Comparison of ENCODE assay signal across 11 mouse cellular contexts in genomic region chr2:119108554-119108953, GRCm38 (mm10). TPM values are rescaled to one million over a fixed set of nuclear protein-coding genes. Genes with fewer than 3 reads are reported as not detected.
A peak's percentile ranks its signal among the peaks of the same experiment; 100 is the strongest.
DNase-seq lines count a peak whose midpoint lies in the region; ATAC-seq and TF ChIP-seq lines count a peak whose summit lies in the region.
"Had no signal": no experiment of that assay in that cellular context is flagged by ENCODE, and none has a peak within 500 bp of the region (broad histone marks: within the 10 kb centered on the region; RNA-seq: fewer than 3 reads in every experiment).

No protein-coding gene starts in this region.

- H3K9me3 ChIP-seq in embryonic facial prominence, embryonic 11.5 days (replicated peaks; ENCODE audit: control insufficient read depth, low read length): no peaks in the 10 kb centered on the region
- no peaks in the 10 kb centered on the region for H3K9me3 ChIP-seq in midbrain, embryonic 15.5 days
- H3K9me3 ChIP-seq in forebrain, embryonic 11.5 days (ENCODE audit: control insufficient read depth, low read length): no peaks in the 10 kb centered on the region
- H3K9me3 ChIP-seq: embryonic facial prominence, embryonic 12.5 days; limb, embryonic 15.5 days had no signal

- no peak overlapping the region for H3K4me3 ChIP-seq in C2C12 (ENCODE audit: insufficient read depth, poor library complexity, severe bottlenecking)
- no peak overlapping the region for H3K4me3 ChIP-seq in embryonic facial prominence, embryonic 11.5 days (ENCODE audit: low read depth, low read length)
- no peak overlapping the region for H3K4me3 ChIP-seq in lung, adult 2 months (replicated peaks; ENCODE audit: extremely low read depth, low read depth, low read length)
- no peak overlapping the region for H3K4me3 ChIP-seq in midbrain, embryonic 15.5 days
- H3K4me3 ChIP-seq in forebrain, embryonic 11.5 days (ENCODE audit: low read depth, low read length): no peak overlapping the region
- H3K4me3 ChIP-seq: embryonic facial prominence, embryonic 12.5 days; limb, embryonic 15.5 days had no signal

- no peak for ATAC-seq in embryonic facial prominence, embryonic 11.5 days (replicated peaks; ENCODE audit: insufficient number of reproducible peaks, low FRiP score, low TSS enrichment, low read depth)
- ATAC-seq in midbrain, embryonic 15.5 days (replicated peaks): no peak
- ATAC-seq in forebrain, embryonic 11.5 days (replicated peaks; ENCODE audit: low FRiP score): no peak

- no peak for TF ChIP-seq CTCF in C2C12 (IDR thresholded peaks at IDR 0.05; ENCODE audit: control insufficient read depth, insufficient read depth, insufficient read length)
- TF ChIP-seq CTCF in lung, adult 2 months (IDR thresholded peaks at IDR 0.05; ENCODE audit: insufficient read depth, low read length): no peak

- peaks cover 21% of the 10 kb centered on the region for H3K79me2 ChIP-seq in C2C12 (ENCODE audit: control insufficient read depth, insufficient read depth)

- H3K4me2 ChIP-seq in embryonic facial prominence, embryonic 11.5 days (ENCODE audit: low read depth, low read length): no peak overlapping the region
- H3K4me2 ChIP-seq in midbrain, embryonic 15.5 days: no peak overlapping the region
- no peak overlapping the region for H3K4me2 ChIP-seq in forebrain, embryonic 11.5 days (ENCODE audit: low read depth, low read length, severe bottlenecking)
- H3K4me2 ChIP-seq: embryonic facial prominence, embryonic 12.5 days; limb, embryonic 15.5 days had no signal

- H3K27me3 ChIP-seq in C2C12 (ENCODE audit: control insufficient read depth, insufficient read depth, insufficient read length): no peaks in the 10 kb centered on the region
- no peaks in the 10 kb centered on the region for H3K27me3 ChIP-seq in embryonic facial prominence, embryonic 11.5 days (ENCODE audit: control insufficient read depth, insufficient read depth, low read length)
- H3K27me3 ChIP-seq in midbrain, embryonic 15.5 days (replicated peaks): no peaks in the 10 kb centered on the region
- H3K27me3 ChIP-seq in forebrain, embryonic 11.5 days (ENCODE audit: control insufficient read depth, insufficient read depth, low read length): no peaks in the 10 kb centered on the region
- H3K27me3 ChIP-seq: embryonic facial prominence, embryonic 12.5 days; limb, embryonic 15.5 days had no signal

- no peaks in the 10 kb centered on the region for H3K4me1 ChIP-seq in embryonic facial prominence, embryonic 11.5 days (ENCODE audit: control insufficient read depth, insufficient read depth, low read length)
- H3K4me1 ChIP-seq in lung, adult 2 months (ENCODE audit: control insufficient read depth, insufficient read depth, low read length): 0 out of 2 replicates have a peak, but pooled peaks cover 2% of the 10 kb centered on the region
- peaks cover 12% of the 10 kb centered on the region for H3K4me1 ChIP-seq in midbrain, embryonic 15.5 days
- 0 out of 2 replicates have a peak, but pooled peaks cover 3% of the 10 kb centered on the region for H3K4me1 ChIP-seq in forebrain, embryonic 11.5 days (replicated peaks; ENCODE audit: control insufficient read depth, insufficient read depth, low read length)

- TF ChIP-seq POLR2A in lung, adult 2 months (IDR thresholded peaks at IDR 0.05; ENCODE audit: borderline replicate concordance, extremely low read depth, low read depth, low read length): no peak

- no peak overlapping the region for H3K9ac ChIP-seq in embryonic facial prominence, embryonic 11.5 days (replicated peaks; ENCODE audit: low read length)
- no peak overlapping the region for H3K9ac ChIP-seq in midbrain, embryonic 15.5 days
- no peak overlapping the region for H3K9ac ChIP-seq in forebrain, embryonic 11.5 days (ENCODE audit: low read length)
- H3K9ac ChIP-seq: embryonic facial prominence, embryonic 12.5 days; limb, embryonic 15.5 days had no signal

- no peak overlapping the region for H3ac ChIP-seq in C2C12 (ENCODE audit: control insufficient read depth, insufficient read length, low read depth)

- 67% methylated on average over 4 of the region's 4 CpGs for WGBS in embryonic facial prominence, embryonic 11.5 days
- WGBS in lung, adult 2 months: 58% methylated on average over 4 of the region's 4 CpGs
- 59% methylated on average over 4 of the region's 4 CpGs for WGBS in midbrain, embryonic 15.5 days
- 73% methylated on average over 4 of the region's 4 CpGs for WGBS in forebrain, embryonic 11.5 days

- peaks cover 10% of the 10 kb centered on the region for H3K79me3 ChIP-seq in C2C12 (ENCODE audit: low read depth)

- peak; percentile 43 for DNase-seq in MEL-GATA-1-ER (ENCODE audit: extremely low read depth, low read depth)
- DNase-seq in embryonic facial prominence, embryonic 11.5 days (ENCODE audit: low spot score): peak; percentile 67
- DNase-seq in lung, adult 2 months: peak; percentile 5
- DNase-seq in T-cell, adult 2 months (ENCODE audit: low spot score): no peak
- DNase-seq in retina, embryonic 14.5 days (ENCODE audit: low spot score): no peak
- DNase-seq in forebrain, embryonic 11.5 days (ENCODE audit: low spot score): no peak
- DNase-seq: spleen, adult 18-20 months had no signal

- H3K36me3 ChIP-seq in C2C12 (ENCODE audit: control insufficient read depth, insufficient read depth): peaks cover 47% of the 10 kb centered on the region
- no peaks in the 10 kb centered on the region for H3K36me3 ChIP-seq in embryonic facial prominence, embryonic 11.5 days (replicated peaks; ENCODE audit: control insufficient read depth, insufficient read depth, low read depth, low read length)
- no peaks in the 10 kb centered on the region for H3K36me3 ChIP-seq in midbrain, embryonic 15.5 days (replicated peaks)
- peaks cover 4% of the 10 kb centered on the region; the same call in 1 of the 2 replicates for H3K36me3 ChIP-seq in forebrain, embryonic 11.5 days (ENCODE audit: control insufficient read depth, insufficient read depth, low read length)

- H3K27ac ChIP-seq in embryonic facial prominence, embryonic 11.5 days (replicated peaks; ENCODE audit: low read depth, low read length): no peak overlapping the region
- no peak overlapping the region for H3K27ac ChIP-seq in midbrain, embryonic 15.5 days
- no peak overlapping the region for H3K27ac ChIP-seq in forebrain, embryonic 11.5 days (ENCODE audit: low read depth, low read length)
- H3K27ac ChIP-seq: embryonic facial prominence, embryonic 12.5 days; limb, embryonic 15.5 days had no signal

TF ChIP-seq in C2C12, 6 proteins besides CTCF, POLR2A, EP300 and RAD21:
- no peak for TF ChIP-seq CEBPB (IDR thresholded peaks at IDR 0.05; ENCODE audit: low read depth)
- peak; percentile 55 for TF ChIP-seq MAX (IDR thresholded peaks at IDR 0.05)
- no peak for TF ChIP-seq MYOG (IDR thresholded peaks at IDR 0.05; ENCODE audit: control insufficient read depth, extremely low read depth, insufficient read length)
- no peak for TF ChIP-seq MYOD1 (IDR thresholded peaks at IDR 0.05; ENCODE audit: control insufficient read depth, insufficient read length, low read depth)
- TF ChIP-seq FOSL1 (IDR thresholded peaks at IDR 0.05; ENCODE audit: insufficient read depth, low read length, poor library complexity, severe bottlenecking): no peak
- TF ChIP-seq USF1 (IDR thresholded peaks at IDR 0.05; ENCODE audit: low read depth): no peak

RNA-seq across cellular contexts. Expression of gene Rad51, which starts 4.0 kb away (rescaled TPM):
- 28.6 TPM for polyA plus RNA-seq in C2C12 (2012; fragmentation: generic; extraction: Trizol)
- polyA plus RNA-seq in embryonic facial prominence, embryonic 11.5 days (2014; fragmentation: Nextera tagmentation; extraction: Ambion mirVana): 79.2 and 82.1 TPM in 2 replicates
- polyA plus RNA-seq in lung, adult 2 months (2012; rRNA removed): 0.76 and 1.4 TPM in 2 replicates
- 8.3 and 9.8 TPM in 2 replicates for polyA plus RNA-seq in midbrain, embryonic 15.5 days (2015; fragmentation: Nextera tagmentation; extraction: Ambion mirVana)
- polyA plus RNA-seq in forebrain, embryonic 11.5 days (2014; fragmentation: Nextera tagmentation; extraction: Ambion mirVana): 84.2 and 91.2 TPM in 2 replicates

RNA-seq across cellular contexts. Expression of gene Rmdn3, which starts 48.3 kb away (rescaled TPM):
- 21.8 TPM for polyA plus RNA-seq in C2C12 (2012; fragmentation: generic; extraction: Trizol)
- 43.1 and 44.2 TPM in 2 replicates for polyA plus RNA-seq in embryonic facial prominence, embryonic 11.5 days (2014; fragmentation: Nextera tagmentation; extraction: Ambion mirVana)
- polyA plus RNA-seq in lung, adult 2 months (2012; rRNA removed): 17.6 TPM in 2 replicates
- 46.7 and 49.6 TPM in 2 replicates for polyA plus RNA-seq in midbrain, embryonic 15.5 days (2015; fragmentation: Nextera tagmentation; extraction: Ambion mirVana)
- 52.2 and 53.6 TPM in 2 replicates for polyA plus RNA-seq in forebrain, embryonic 11.5 days (2014; fragmentation: Nextera tagmentation; extraction: Ambion mirVana)

RNA-seq across cellular contexts. Expression of gene Gchfr, which starts 59.0 kb away (rescaled TPM):
- 80.5 TPM for polyA plus RNA-seq in C2C12 (2012; fragmentation: generic; extraction: Trizol)
- 2.9 and 6.4 TPM in 2 replicates for polyA plus RNA-seq in embryonic facial prominence, embryonic 11.5 days (2014; fragmentation: Nextera tagmentation; extraction: Ambion mirVana)
- polyA plus RNA-seq in lung, adult 2 months (2012; rRNA removed): 25.7 and 27.2 TPM in 2 replicates
- 6.8 and 7.8 TPM in 2 replicates for polyA plus RNA-seq in midbrain, embryonic 15.5 days (2015; fragmentation: Nextera tagmentation; extraction: Ambion mirVana)
- polyA plus RNA-seq in forebrain, embryonic 11.5 days (2014; fragmentation: Nextera tagmentation; extraction: Ambion mirVana): 2.7 and 4.1 TPM in 2 replicates

Comparison
In these comparisons a context has a peak if more than half of its experiments do, and no peak if none do; other contexts are left out.
1. DNase-seq: peak in MEL-GATA-1-ER (single experiment), embryonic facial prominence, embryonic 11.5 days (single experiment) and lung, adult 2 months (single experiment); none in T-cell, adult 2 months (single experiment), retina, embryonic 14.5 days (single experiment) and forebrain, embryonic 11.5 days (single experiment).